Mouse (Mus musculus) myocyte (in vitro differentiated cells): ENCODE results near the gene Flt1.

Source experiments
- CEBPB ChIP-seq: IDR thresholded peaks from 2 replicates; pipeline ENCODE4 v1.6.1; 2011; ENCODE audit warnings: mild to moderate bottlenecking, moderate library complexity; ENCODE audit not compliant: poor library complexity, insufficient read depth, severe bottlenecking
- E2F4 ChIP-seq: IDR thresholded peaks from one replicate; pipeline ENCODE4 v1.6.1; 2011; ENCODE audit warnings: mild to moderate bottlenecking, control low read depth, moderate library complexity; ENCODE audit not compliant: insufficient read depth
- MAX ChIP-seq: IDR thresholded peaks from one replicate; pipeline ENCODE4 v1.6.1; 2011; ENCODE audit warnings: low read depth, mild to moderate bottlenecking, control low read depth
- MYOD1 ChIP-seq, 3 experiments: IDR thresholded peaks; one replicate each; pipeline ENCODE4 v1.6.1; 2011; ENCODE audit warnings: control low read depth in 2 of 3, low read depth in 2 of 3, mild to moderate bottlenecking in 2 of 3, moderate library complexity in 1 of 3; ENCODE audit not compliant: insufficient read length in 2 of 3, control insufficient read depth in 1 of 3
- MYOG ChIP-seq, 3 experiments: IDR thresholded peaks; one replicate each; pipeline ENCODE4 v1.6.1; 2011; ENCODE audit warnings: control low read depth in 2 of 3, low read depth in 2 of 3, mild to moderate bottlenecking in 2 of 3; ENCODE audit not compliant: insufficient read length in 2 of 3, control insufficient read depth in 1 of 3, insufficient read depth in 1 of 3
- POLR2A ChIP-seq: IDR thresholded peaks from one replicate; pipeline ENCODE4 v1.6.1; 2011; ENCODE audit warnings: low read depth, mild to moderate bottlenecking, control low read depth, moderate library complexity; ENCODE audit not compliant: insufficient read length
- POLR2AphosphoS2 ChIP-seq: IDR thresholded peaks from one replicate; pipeline ENCODE4 v1.6.1; 2011; ENCODE audit warnings: low read depth, control low read depth; ENCODE audit not compliant: insufficient read length
- REST ChIP-seq: IDR thresholded peaks from one replicate; pipeline ENCODE4 v1.6.1; 2011; ENCODE audit warnings: mild to moderate bottlenecking, control low read depth, moderate library complexity; ENCODE audit not compliant: insufficient read depth, insufficient read length
- SRF ChIP-seq: IDR thresholded peaks from one replicate; pipeline ENCODE4 v1.6.1; 2011; ENCODE audit warnings: low read depth; ENCODE audit not compliant: control insufficient read depth, insufficient read length
- TCF12 ChIP-seq: IDR thresholded peaks from one replicate; pipeline ENCODE4 v1.6.1; 2011; ENCODE audit warnings: mild to moderate bottlenecking, control low read depth; ENCODE audit not compliant: poor library complexity, insufficient read depth, severe bottlenecking
- TCF3 ChIP-seq: IDR thresholded peaks from one replicate; pipeline ENCODE4 v1.6.1; 2011; ENCODE audit warnings: low read depth, control low read depth; ENCODE audit not compliant: insufficient read length
- USF1 ChIP-seq: IDR thresholded peaks from one replicate; pipeline ENCODE4 v1.6.1; 2011; ENCODE audit warnings: low read depth, mild to moderate bottlenecking, control low read depth, moderate library complexity

GRCm38 (mm10) chr5:147692622-147693021 is 33.2 kb downstream of the Flt1 start:
- TF ChIP-seq MYOD1 (IDR thresholded peaks at IDR 0.05; ENCODE audit: control insufficient read depth in 1 of 3, insufficient read length in 2 of 3, low read depth in 2 of 3) (no peak), E2F4 (no peak), TCF12 (no peak), POLR2AphosphoS2 (no peak), SRF (no peak), USF1 (no peak), POLR2A (no peak), CEBPB (no peak), TCF3 (no peak), MYOG (IDR thresholded peaks at IDR 0.05; ENCODE audit: control insufficient read depth in 1 of 3, insufficient read depth in 1 of 3, insufficient read length in 2 of 3, low read depth in 2 of 3) (no peak), MAX (no peak), REST (no peak)
